Mouse (Mus musculus) midbrain, embryonic 11.5 days (tissue): ENCODE data around the gene Cxcl3. TPM values are rescaled to one million over a fixed set of nuclear protein-coding genes. Genes with fewer than 3 reads are reported as not detected.
"Not testable (repeated sequence)": the region's sequence is repeated elsewhere in the genome, so short reads cannot be mapped to it uniquely, and the experiment has no call there.

ENCODE experiments used
- ATAC-seq: fragments of 200-750 bp; cut with Nextera tagmentation; 2 replicates; pipeline ENCODE4 v1.8.0; 2017; ENCODE audit warnings: moderate TSS enrichment, moderate library complexity; ENCODE audit not compliant: low FRiP score
- DNase-seq: peaks from one replicate; pipeline ENCODE4 v3.0.0; 2015; ENCODE audit warnings: low spot score; ENCODE audit errors: missing footprints
- H3K27ac ChIP-seq: fragments of 300-500 bp; sonication (generic); 2 replicates; pipeline ENCODE4 v1.5.1; 2014; ENCODE audit warnings: low read depth, low read length
- H3K27me3 ChIP-seq: fragments of 300-500 bp; sonication (generic); 2 replicates; pipeline ENCODE4 v1.6.1; 2014; ENCODE audit warnings: mild to moderate bottlenecking, low read length, moderate library complexity, mixed read lengths; ENCODE audit not compliant: control insufficient read depth, insufficient read depth
- H3K36me3 ChIP-seq: fragments of 300-500 bp; sonication (generic); 2 replicates; pipeline ENCODE4 v1.6.1; 2014; ENCODE audit warnings: mild to moderate bottlenecking, low read length, moderate library complexity, mixed read lengths; ENCODE audit not compliant: control insufficient read depth, insufficient read depth
- H3K4me1 ChIP-seq: fragments of 300-500 bp; sonication (generic); 2 replicates; pipeline ENCODE4 v1.6.1; 2014; ENCODE audit warnings: low read length; ENCODE audit not compliant: control insufficient read depth, insufficient read depth
- H3K4me2 ChIP-seq: fragments of 300-500 bp; sonication (generic); 2 replicates; pipeline ENCODE4 v1.6.1; 2014; ENCODE audit warnings: mild to moderate bottlenecking, moderate library complexity
- H3K4me3 ChIP-seq: fragments of 300-500 bp; sonication (generic); 2 replicates; pipeline ENCODE4 v1.5.1; 2014; ENCODE audit warnings: low read depth, low read length
- H3K9ac ChIP-seq: fragments of 300-500 bp; sonication (generic); 2 replicates; pipeline ENCODE4 v1.6.1; 2014; ENCODE audit warnings: low read length
- H3K9me3 ChIP-seq: fragments of 300-500 bp; sonication (generic); 2 replicates; pipeline ENCODE4 v1.6.1; 2016; ENCODE audit warnings: low read length; ENCODE audit not compliant: control insufficient read depth
- WGBS: fragments of 180-500 bp; shearing (Covaris S2); extraction: QIAGEN DNeasy Blood & Tissue Kit; methylation state at CpG from one replicate; pipeline ENCODE4 v1.1.7; 2014; 5-methylcytosine and 5-hydroxymethylcytosine counted together
- polyA plus RNA-seq: library from polyadenylated mRNA; unstranded; fragments of >200 nt; fragmentation: Nextera tagmentation; extraction: Ambion mirVana; gene quantifications from 2 replicates; pipeline ENCODE4 v1.2.1, GENCODE M21; 2014

Gene Cxcl3
- polyA plus RNA-seq, 1 experiment from 2014 or later = not detected

- Histone ChIP-seq H3K4me2 (no peak overlapping the region), H3K27me3 (no peaks in the 10 kb centered on the region), H3K9ac (no peak overlapping the region), H3K4me1 (peaks cover 2% of the 10 kb centered on the region), H3K36me3 (no peaks in the 10 kb centered on the region), H3K27ac (no peak overlapping the region), H3K9me3 (no peaks in the 10 kb centered on the region), H3K4me3 (no peak overlapping the region)
- no peak for ATAC-seq
- WGBS = 94% methylated on average over 3 of the region's 3 CpGs
- DNase-seq = no peak
Observed at GRCm38 (mm10) chr5:90783697-90784096, 2.2 kb upstream of the Cxcl3 start.

- Histone ChIP-seq H3K27me3 (no peaks in the 10 kb centered on the region), H3K36me3 (no peaks in the 10 kb centered on the region), H3K4me3 (no peak overlapping the region), H3K9ac (no peak overlapping the region), H3K4me2 (no peak overlapping the region), H3K9me3 (no peaks in the 10 kb centered on the region), H3K4me1 (peaks cover 2% of the 10 kb centered on the region), H3K27ac (no peak overlapping the region)
- DNase-seq (no peak), ATAC-seq (no peak)
- 72% methylated on average over 4 of the region's 4 CpGs for WGBS
Observed at GRCm38 (mm10) chr5:90788114-90788513, 2.2 kb downstream of the Cxcl3 start.

DNA sequence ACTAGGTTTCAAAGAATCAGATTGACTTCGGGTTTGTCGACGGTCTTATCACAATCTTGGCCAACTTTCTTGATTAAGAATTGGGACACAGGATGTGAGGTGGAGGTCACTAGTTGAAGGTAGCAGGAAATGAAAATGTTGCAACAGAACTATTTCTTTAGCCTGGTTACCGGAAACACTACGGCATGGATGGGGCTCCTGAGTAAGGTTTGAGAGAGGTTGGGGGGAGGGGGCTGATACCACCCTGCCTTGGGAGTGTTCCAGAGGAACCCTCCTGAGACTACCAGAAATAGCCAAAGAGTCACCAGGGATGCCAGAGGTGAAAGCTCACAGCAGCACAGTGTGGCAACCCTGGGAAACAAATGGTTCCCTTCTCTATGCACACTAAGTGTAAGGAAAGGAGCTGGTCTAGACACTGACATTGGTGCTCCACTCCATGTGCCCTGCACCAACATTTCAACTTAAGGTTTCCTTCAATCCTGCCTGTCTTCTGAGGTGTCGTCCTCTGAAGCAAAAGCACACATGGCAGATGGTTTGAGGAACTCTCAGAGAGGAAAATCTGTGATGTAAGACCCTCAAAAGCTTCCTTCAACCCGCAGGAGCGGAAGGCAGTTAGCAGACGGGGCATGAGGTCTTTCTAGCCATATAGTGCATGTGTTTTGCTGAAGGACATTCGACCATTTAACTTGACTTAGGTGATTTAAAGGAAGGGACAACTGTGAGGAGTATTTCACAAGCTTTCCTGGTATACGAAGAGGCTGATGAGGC lies 3.6 kb downstream of the Cxcl3 start:
- 86% methylated on average over 11 of the region's 11 CpGs for WGBS
- H3K27me3 ChIP-seq = no peaks in the 10 kb centered on the region
- H3K4me2 ChIP-seq = no peak overlapping the region
- ATAC-seq (no peak), DNase-seq (no peak)
- peaks cover 2% of the 10 kb centered on the region for H3K4me1 ChIP-seq
- no peaks in the 10 kb centered on the region for H3K9me3 ChIP-seq
- no peak overlapping the region for H3K9ac ChIP-seq
- no peak overlapping the region for H3K4me3 ChIP-seq
- H3K36me3 ChIP-seq = no peaks in the 10 kb centered on the region
- no peak overlapping the region for H3K27ac ChIP-seq

- whole genome bisulfite sequencing = 92% methylated on average over 8 of the region's 8 CpGs
- Histone ChIP-seq H3K4me2 (no peak overlapping the region), H3K4me1 (peaks cover 2% of the 10 kb centered on the region), H3K4me3 (no peak overlapping the region), H3K9ac (no peak overlapping the region), H3K36me3 (no peaks in the 10 kb centered on the region), H3K9me3 (no peaks in the 10 kb centered on the region), H3K27ac (no peak overlapping the region), H3K27me3 (no peaks in the 10 kb centered on the region)
- no peak for DNase-seq
- ATAC-seq = no peak
Observed at GRCm38 (mm10) chr5:90790074-90790502, 4.2 kb downstream of the Cxcl3 start.

DNA sequence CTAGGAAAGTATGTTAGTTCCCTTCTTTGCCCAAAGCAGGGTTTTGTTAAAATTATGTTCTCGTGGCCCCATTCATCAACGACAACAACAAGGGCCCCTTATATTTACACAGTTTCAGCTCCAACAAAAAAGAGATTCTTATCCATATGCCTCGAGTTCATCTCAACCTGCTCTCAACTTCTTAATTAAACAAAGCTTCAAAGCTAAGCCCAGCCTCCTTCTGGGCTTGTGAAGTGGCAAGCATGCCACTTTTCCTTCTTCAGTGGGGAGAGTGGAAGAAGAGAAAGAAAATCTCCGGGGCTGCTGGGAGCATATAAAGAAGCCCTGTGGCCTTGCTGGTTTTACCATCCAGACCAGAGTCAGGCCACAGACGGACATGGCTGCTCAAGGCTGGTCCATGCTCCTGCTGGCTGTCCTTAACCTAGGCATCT lies 8.3 kb downstream of the Cxcl3 start, which contains the start of gene Cxcl15:
Gene Cxcl15, plus strand, starts transcription at position 340 of the 431 bp plus-strand sequence.
- no peak for DNase-seq
- Histone ChIP-seq H3K4me2 (no peak within 1 kb of the TSS), H3K4me1 (no peaks in the 10 kb centered on the region), H3K9ac (no peak within 1 kb of the TSS), H3K27ac (no peak within 1 kb of the TSS), H3K9me3 (no peaks in the 10 kb centered on the region), H3K36me3 (no peaks in the 10 kb centered on the region), H3K27me3 (no peaks in the 10 kb centered on the region), H3K4me3 (no peak within 1 kb of the TSS)
- 64% methylated on average over 5 of the region's 5 CpGs for WGBS
- no peak for ATAC-seq

DNA sequence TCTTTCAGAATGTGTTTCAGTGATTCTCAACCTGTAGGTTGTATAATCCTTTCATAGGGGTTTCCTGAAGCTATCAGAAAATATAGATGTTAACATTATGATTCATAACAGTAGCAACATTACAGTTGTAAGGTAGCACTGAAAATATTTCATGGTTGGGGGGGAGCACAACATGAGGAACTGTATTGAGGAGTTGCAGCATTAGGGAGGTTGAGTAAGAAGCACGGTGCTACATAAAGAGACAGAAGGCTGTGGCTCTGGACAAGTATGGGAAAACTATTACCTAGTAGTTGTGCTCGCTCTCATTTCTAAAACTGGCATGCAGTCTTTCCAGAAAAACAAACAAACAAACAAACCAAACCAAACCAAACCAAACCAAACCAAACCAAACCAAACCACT lies 9.5 kb downstream of the Cxcl3 start:
- not testable (repeated sequence) for H3K27me3 ChIP-seq, H3K9me3 ChIP-seq, H3K4me1 ChIP-seq, H3K4me2 ChIP-seq, ATAC-seq, H3K27ac ChIP-seq, H3K4me3 ChIP-seq, DNase-seq, H3K36me3 ChIP-seq, H3K9ac ChIP-seq
- 88% methylated on average over 2 of the region's 2 CpGs for WGBS

GRCm38 (mm10) chr5:90804574-90804973 lies 18.7 kb downstream of the Cxcl3 start:
- H3K27ac ChIP-seq = no peak overlapping the region
- H3K36me3 ChIP-seq = no peaks in the 10 kb centered on the region
- H3K27me3 ChIP-seq = no peaks in the 10 kb centered on the region
- H3K4me3 ChIP-seq = no peak overlapping the region
- DNase-seq (no peak), ATAC-seq (no peak)
- no peaks in the 10 kb centered on the region for H3K9me3 ChIP-seq
- no peak overlapping the region for H3K9ac ChIP-seq
- no peaks in the 10 kb centered on the region for H3K4me1 ChIP-seq
- no peak overlapping the region for H3K4me2 ChIP-seq

DNA sequence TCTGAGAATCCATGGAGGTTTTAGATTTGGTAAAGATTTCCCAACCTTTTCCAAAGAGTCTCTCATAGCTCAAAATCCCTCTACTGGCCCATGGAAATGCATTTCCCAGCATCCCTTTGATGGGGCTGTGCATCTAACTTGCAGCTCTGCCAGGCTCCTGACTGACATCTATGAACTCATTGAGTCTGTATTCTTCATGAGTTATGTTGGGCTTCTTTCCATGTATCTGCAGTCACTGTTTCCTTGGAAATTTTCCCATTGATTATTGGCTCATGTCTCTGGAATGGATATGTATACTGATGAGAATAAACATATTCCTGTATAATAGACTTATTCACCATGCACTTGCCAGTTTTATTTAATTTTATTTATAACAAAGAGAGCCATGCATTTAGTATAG lies 20.1 kb downstream of the Cxcl3 start:
- H3K27me3 ChIP-seq = no peaks in the 10 kb centered on the region
- H3K9ac ChIP-seq = no peak overlapping the region
- no peak for ATAC-seq

GRCm38 (mm10) chr5:90807176-90807950 lies 21.5 kb downstream of the Cxcl3 start:
- H3K9ac ChIP-seq = no peak overlapping the region

More for the DNA sequence above, 20.1 kb downstream of the Cxcl3 start:
- no peaks in the 10 kb centered on the region for H3K9me3 ChIP-seq
- H3K4me2 ChIP-seq = no peak overlapping the region
- no peak for DNase-seq
- H3K27ac ChIP-seq = no peak overlapping the region
- no peaks in the 10 kb centered on the region for H3K36me3 ChIP-seq
- H3K4me3 ChIP-seq = no peak overlapping the region
- H3K4me1 ChIP-seq = no peaks in the 10 kb centered on the region

More at GRCm38 (mm10) chr5:90807176-90807950, 21.5 kb downstream of the Cxcl3 start:
- DNase-seq (no peak), ATAC-seq (no peak)
- Histone ChIP-seq H3K27me3 (no peaks in the 10 kb centered on the region), H3K4me2 (no peak overlapping the region), H3K4me1 (no peaks in the 10 kb centered on the region), H3K36me3 (no peaks in the 10 kb centered on the region), H3K4me3 (no peak overlapping the region), H3K9me3 (no peaks in the 10 kb centered on the region), H3K27ac (no peak overlapping the region)
- 85% methylated on average over 3 of the region's 3 CpGs for WGBS
